Mouse (Mus musculus) intestine, embryonic 16.5 days (tissue): ENCODE data around the gene Mafg. TPM values are rescaled to one million over a fixed set of nuclear protein-coding genes. Genes with fewer than 3 reads are reported as not detected.

Source experiments
- ATAC-seq: fragments of 200-750 bp; cut with Nextera tagmentation; 2 replicates; pipeline ENCODE4 v1.8.0; 2017; ENCODE audit warnings: moderate TSS enrichment, moderate library complexity
- H3K27ac ChIP-seq: fragments of 300-500 bp; sonication (generic); 2 replicates; pipeline ENCODE4 v1.5.1; 2014; ENCODE audit warnings: mild to moderate bottlenecking, low read length
- H3K27me3 ChIP-seq: fragments of 300-500 bp; sonication (generic); replicated peaks from 2 replicates; pipeline ENCODE4 v1.6.1; 2014; ENCODE audit warnings: low read length, control low read depth, mixed read lengths; ENCODE audit not compliant: control insufficient read depth, insufficient read depth
- H3K36me3 ChIP-seq: fragments of 300-500 bp; sonication (generic); 2 replicates; pipeline ENCODE4 v1.6.1; 2014; ENCODE audit warnings: low read length, control low read depth; ENCODE audit not compliant: control insufficient read depth, insufficient read depth
- H3K4me1 ChIP-seq: fragments of 300-500 bp; sonication (generic); 2 replicates; pipeline ENCODE4 v1.6.1; 2014; ENCODE audit warnings: low read length, control low read depth, mixed read lengths; ENCODE audit not compliant: control insufficient read depth, insufficient read depth
- H3K4me2 ChIP-seq: fragments of 300-500 bp; sonication (generic); 2 replicates; pipeline ENCODE4 v1.6.1; 2014; ENCODE audit warnings: low read depth, low read length, control low read depth
- H3K4me3 ChIP-seq: fragments of 300-500 bp; sonication (generic); 2 replicates; pipeline ENCODE4 v1.5.1; 2014; ENCODE audit warnings: mild to moderate bottlenecking, low read length
- H3K9ac ChIP-seq: fragments of 300-500 bp; sonication (generic); 2 replicates; pipeline ENCODE4 v1.6.1; 2014; ENCODE audit warnings: low read depth, low read length
- H3K9me3 ChIP-seq: fragments of 300-500 bp; sonication (generic); 2 replicates; pipeline ENCODE4 v1.6.1; 2016; ENCODE audit warnings: low read length, control low read depth; ENCODE audit not compliant: control insufficient read depth
- WGBS: fragments of 180-500 bp; shearing (Covaris S2); extraction: QIAGEN DNeasy Blood & Tissue Kit; methylation state at CpG from one replicate; pipeline ENCODE4 v1.1.7; 2014; 5-methylcytosine and 5-hydroxymethylcytosine counted together
- microRNA-seq: library from miRNA; unstranded; fragments of <30 nt; microRNA quantifications from one replicate; pipeline ENCODE4, GENCODE M21; 2016
- polyA plus RNA-seq: library from polyadenylated mRNA; unstranded; fragments of >200 nt; fragmentation: Nextera tagmentation; extraction: Ambion mirVana; gene quantifications from 2 replicates; pipeline ENCODE4 v1.2.1, GENCODE M21; 2015

Mafg gene
- polyA plus RNA-seq, 1 experiment from 2014 or later: 16.3 TPM

DNA sequence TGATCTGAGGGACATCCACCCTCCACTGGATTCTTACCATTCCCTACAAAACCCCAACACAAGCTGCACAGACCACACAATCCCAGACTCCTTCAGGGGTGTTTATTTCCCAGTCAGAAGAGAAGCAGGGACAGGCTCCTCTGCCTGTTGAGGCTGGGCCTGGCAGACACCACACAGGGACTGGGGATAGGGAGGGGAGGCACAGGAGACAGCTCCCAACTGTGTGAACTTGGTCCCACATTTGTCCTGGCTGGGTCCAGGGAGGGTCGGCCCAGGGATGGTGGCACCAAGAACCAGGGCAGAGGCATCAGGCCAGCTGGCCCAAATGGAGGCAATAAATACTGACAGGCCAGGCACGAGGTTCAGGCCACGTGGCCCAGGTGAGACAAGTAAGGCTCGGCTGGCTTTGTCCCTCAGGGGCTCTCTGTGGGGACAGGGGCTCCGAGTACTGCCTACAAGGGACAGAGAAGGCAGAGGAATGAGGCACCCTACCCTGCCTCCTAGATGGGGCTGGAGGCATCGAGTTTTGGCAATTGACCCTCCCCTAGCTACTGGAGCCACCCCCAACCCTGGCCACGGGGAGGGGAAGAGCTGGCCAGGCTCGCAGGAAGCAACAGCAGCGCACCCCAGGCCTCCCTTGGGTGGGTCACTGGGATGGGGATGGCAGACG lies 55.2 kb downstream of the Mafg start:
- no peak overlapping the region for H3K4me2 ChIP-seq
- WGBS: 77% methylated on average over 10 of the region's 10 CpGs
- H3K9ac ChIP-seq: peak overlapping the region; percentile 45; the same call in 1 of the 2 replicates
- ATAC-seq: no peak
- H3K4me3 ChIP-seq: no peak overlapping the region
- peaks cover 20% of the 10 kb centered on the region for H3K36me3 ChIP-seq
- peak overlapping the region; percentile 96 for H3K27ac ChIP-seq
- peaks cover 50% of the 10 kb centered on the region for H3K4me1 ChIP-seq
- H3K27me3 ChIP-seq: no peaks in the 10 kb centered on the region
- H3K9me3 ChIP-seq: no peaks in the 10 kb centered on the region

DNA sequence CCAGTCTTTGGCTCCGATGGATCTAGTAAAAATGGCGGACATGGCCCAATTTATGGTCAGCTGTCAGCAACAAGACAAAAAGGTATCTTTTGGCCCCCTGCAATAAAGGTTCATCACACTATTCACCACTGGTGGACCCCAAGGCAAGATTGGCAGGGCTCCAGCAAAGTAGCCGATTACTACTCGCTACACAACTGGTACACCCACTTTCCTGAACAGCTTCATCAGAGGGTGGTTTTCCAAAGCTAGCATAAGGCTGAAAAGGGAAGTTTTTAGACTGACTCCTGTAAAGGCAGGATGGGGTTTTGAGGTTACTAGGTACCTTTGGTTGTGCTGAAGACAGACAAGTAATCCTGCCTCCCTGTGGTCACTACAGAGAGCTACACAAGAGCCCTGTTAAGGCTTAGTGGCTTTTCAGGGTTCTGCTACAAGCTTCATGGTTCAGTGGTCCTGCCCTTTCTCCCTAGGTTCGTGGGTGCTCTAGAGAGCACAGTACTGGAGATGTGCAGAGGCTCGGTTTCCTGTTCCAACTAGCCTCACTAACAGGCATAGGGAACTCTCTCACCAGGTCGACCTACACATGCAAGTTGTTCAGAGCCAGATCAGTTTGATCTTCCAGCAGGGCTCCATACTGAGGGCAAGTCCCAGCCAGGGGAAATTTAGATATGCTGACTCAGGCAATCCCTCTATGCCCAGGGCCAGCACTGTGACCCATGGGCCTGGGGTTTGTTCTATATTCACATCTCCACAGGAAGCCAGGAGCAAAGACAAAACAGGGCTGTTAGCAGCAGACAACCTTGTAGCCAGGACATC lies 56.0 kb downstream of the Mafg start:
- peak overlapping the region; percentile 23; the same call in 1 of the 2 replicates for H3K4me3 ChIP-seq
- no peaks in the 10 kb centered on the region for H3K9me3 ChIP-seq
- 84% methylated on average over 7 of the region's 7 CpGs for whole genome bisulfite sequencing
- peaks cover 50% of the 10 kb centered on the region for H3K4me1 ChIP-seq
- peak overlapping the region; percentile 50; the same call in 1 of the 2 replicates for H3K9ac ChIP-seq
- H3K27me3 ChIP-seq: no peaks in the 10 kb centered on the region
- H3K27ac ChIP-seq: peak overlapping the region; percentile 96
- ATAC-seq: no peak
- H3K4me2 ChIP-seq: peak overlapping the region; percentile 44
- H3K36me3 ChIP-seq: peaks cover 20% of the 10 kb centered on the region

DNA sequence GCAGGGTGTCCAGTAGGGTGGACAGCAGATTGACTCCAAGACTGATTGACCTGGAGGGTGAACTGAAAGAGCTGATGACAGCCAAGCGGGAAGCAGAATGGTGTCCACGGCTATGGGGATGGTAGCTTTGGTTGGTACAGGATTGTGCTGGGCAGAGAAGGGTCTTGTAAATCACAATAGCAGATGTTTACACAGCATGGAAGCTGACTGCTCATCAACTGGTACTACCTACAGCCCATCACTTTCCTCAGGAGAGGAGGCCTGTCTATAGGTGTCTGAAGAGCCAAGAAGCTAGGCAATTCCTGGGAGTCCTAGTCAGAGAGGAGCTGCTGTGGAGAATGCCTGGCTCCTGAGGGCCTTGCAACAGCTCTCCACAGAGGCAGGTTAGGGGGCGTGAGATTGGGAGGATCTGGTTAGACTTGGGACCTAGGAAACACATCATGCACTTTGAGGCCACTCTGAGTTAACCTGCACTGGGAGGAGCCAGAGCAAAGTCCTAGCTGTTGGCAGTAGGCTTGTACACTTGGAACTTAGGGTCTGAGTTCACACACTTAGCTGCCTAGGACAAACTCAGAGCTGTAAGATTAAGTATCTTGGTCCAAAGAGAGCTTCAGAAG lies 56.9 kb downstream of the Mafg start:
- 73% methylated on average over 3 of the region's 3 CpGs for WGBS
- H3K4me1 ChIP-seq: peaks cover 50% of the 10 kb centered on the region
- no peaks in the 10 kb centered on the region for H3K27me3 ChIP-seq
- H3K9me3 ChIP-seq: no peaks in the 10 kb centered on the region
- H3K27ac ChIP-seq: peak overlapping the region; percentile 96
- peak overlapping the region; percentile 50 for H3K9ac ChIP-seq
- H3K36me3 ChIP-seq: peaks cover 20% of the 10 kb centered on the region
- H3K4me3 ChIP-seq: peak overlapping the region; percentile 23
- H3K4me2 ChIP-seq: peak overlapping the region; percentile 44
- peak; percentile 24 for ATAC-seq

- H3K4me3 ChIP-seq: no peak overlapping the region
- H3K27me3 ChIP-seq: no peaks in the 10 kb centered on the region
- no peak for ATAC-seq
- peaks cover 55% of the 10 kb centered on the region for H3K4me1 ChIP-seq
- peak overlapping the region; percentile 40; the same call in 1 of the 2 replicates for H3K9ac ChIP-seq
- H3K27ac ChIP-seq: peak overlapping the region; percentile 94
- H3K4me2 ChIP-seq: 0 out of 2 replicates have a peak overlapping the region, but pooled peaks have one; percentile 30
- H3K9me3 ChIP-seq: no peaks in the 10 kb centered on the region
- H3K36me3 ChIP-seq: peaks cover 23% of the 10 kb centered on the region
Measured at GRCm38 (mm10) chr11:120575940-120576339, 57.5 kb downstream of the Mafg start.

Small RNA genes lying within 50 kb of the gene (microRNA-seq; reads per million reads assigned to microRNA genes)
- gene Mir6936: 0.91 reads per million

Other genes with a start within 250 kb of the Mafg start
- 19.5 and 20.0 TPM in 2 replicates for gene Nploc4, start 195.9 kb downstream of the Mafg start, polyA plus RNA-seq
- not detected in 2 replicates for gene Tspan10, start 191.0 kb downstream of the Mafg start, polyA plus RNA-seq
- gene Pde6g, start 180.1 kb downstream of the Mafg start, polyA plus RNA-seq: 0.35 and 0.39 TPM in 2 replicates
- 21.0 and 24.6 TPM in 2 replicates for gene Oxld1, start 175.5 kb downstream of the Mafg start, polyA plus RNA-seq
- gene Ccdc137, start 175.5 kb downstream of the Mafg start, polyA plus RNA-seq: 27.1 and 31.3 TPM in 2 replicates
- 32.6 and 38.9 TPM in 2 replicates for gene Arl16, start 166.0 kb downstream of the Mafg start, polyA plus RNA-seq
- 228 and 239 TPM in 2 replicates for gene Mrpl12, start 149.0 kb downstream of the Mafg start, polyA plus RNA-seq
- 104 and 108 TPM in 2 replicates for gene Slc25a10, start 141.8 kb downstream of the Mafg start, polyA plus RNA-seq
- gene Gcgr, start 102.9 kb downstream of the Mafg start, polyA plus RNA-seq: 0.76 TPM in 2 replicates
- 119 and 129 TPM in 2 replicates for gene Mcrip1, start 83.9 kb downstream of the Mafg start, polyA plus RNA-seq
- gene Ppp1r27, start 82.5 kb downstream of the Mafg start, polyA plus RNA-seq: 0.37 TPM in 1 of 2 replicates, not detected in the other
- gene P4hb, start 60.3 kb downstream of the Mafg start, polyA plus RNA-seq: 1,365 and 1,538 TPM in 2 replicates
- gene Arhgdia, start 52.0 kb downstream of the Mafg start, polyA plus RNA-seq: 626 and 641 TPM in 2 replicates
- 19.6 and 86.6 TPM in 2 replicates for gene Alyref, start 35.2 kb downstream of the Mafg start, polyA plus RNA-seq
- gene Anapc11, start 35.2 kb downstream of the Mafg start, polyA plus RNA-seq: 164 and 171 TPM in 2 replicates
- gene Npb, start 25.1 kb downstream of the Mafg start, polyA plus RNA-seq: 2.7 and 3.8 TPM in 2 replicates
- gene Pcyt2, start 15.7 kb downstream of the Mafg start, polyA plus RNA-seq: 393 and 441 TPM in 2 replicates
- gene Sirt7, start 8.4 kb downstream of the Mafg start, polyA plus RNA-seq: 47.7 and 52.9 TPM in 2 replicates
- gene Pycr1, start 10.2 kb upstream of the Mafg start, polyA plus RNA-seq: 24.8 and 26.6 TPM in 2 replicates
- 0.26 TPM in 1 of 2 replicates, not detected in the other for gene Myadml2, start 14.6 kb upstream of the Mafg start, polyA plus RNA-seq
- 0.54 and 1.0 TPM in 2 replicates for gene Notum, start 27.6 kb upstream of the Mafg start, polyA plus RNA-seq
- gene Aspscr1, start 39.4 kb upstream of the Mafg start, polyA plus RNA-seq: 108 and 111 TPM in 2 replicates
- 159 and 174 TPM in 2 replicates for gene Cenpx, start 80.1 kb upstream of the Mafg start, polyA plus RNA-seq
- gene Lrrc45, start 80.3 kb upstream of the Mafg start, polyA plus RNA-seq: 43.0 and 44.4 TPM in 2 replicates
- 30.4 and 31.2 TPM in 2 replicates for gene Rac3, start 87.9 kb upstream of the Mafg start, polyA plus RNA-seq
- gene Dcxr, start 93.7 kb upstream of the Mafg start, polyA plus RNA-seq: 56.0 and 65.0 TPM in 2 replicates
- 1.7 and 2.3 TPM in 2 replicates for gene Cbr2, start 98.5 kb upstream of the Mafg start, polyA plus RNA-seq
- gene Hmga1b, start 129.2 kb upstream of the Mafg start, polyA plus RNA-seq: 5.9 and 7.6 TPM in 2 replicates
- 40.6 and 40.7 TPM in 2 replicates for gene Rfng, start 150.6 kb upstream of the Mafg start, polyA plus RNA-seq
- gene Gps1, start 150.7 kb upstream of the Mafg start, polyA plus RNA-seq: 164 and 179 TPM in 2 replicates
- 78.6 and 82.0 TPM in 2 replicates for gene Dus1l, start 162.8 kb upstream of the Mafg start, polyA plus RNA-seq
- gene Fasn, start 190.9 kb upstream of the Mafg start, polyA plus RNA-seq: 42.0 and 47.6 TPM in 2 replicates